Mouse (Mus musculus): ENCODE data around the gene Tmem50b. TPM values are rescaled to one million over a fixed set of nuclear protein-coding genes. Genes with fewer than 3 reads are reported as not detected.

The Tmem50b gene
- polyA plus RNA-seq, 1 experiment = 91.1 TPM

GRCm38 (mm10) chr16:91614552-91614951 lies 17.0 kb upstream of the Tmem50b start:
- no peak overlapping the region for H3K4me3 ChIP-seq (ENCODE audit: insufficient read depth, low read length)
- no peaks in the 10 kb centered on the region for H3K4me1 ChIP-seq (ENCODE audit: control insufficient read depth, insufficient read depth, low read length)
- no peak overlapping the region for H3K27ac ChIP-seq (ENCODE audit: insufficient read depth, low read length)
- no peak for TF ChIP-seq POLR2A (IDR thresholded peaks at IDR 0.05; ENCODE audit: extremely low read depth, insufficient read depth, low read length)
- TF ChIP-seq CTCF (IDR thresholded peaks at IDR 0.05; ENCODE audit: extremely low read depth, insufficient read depth, low read length) = no peak

DNA sequence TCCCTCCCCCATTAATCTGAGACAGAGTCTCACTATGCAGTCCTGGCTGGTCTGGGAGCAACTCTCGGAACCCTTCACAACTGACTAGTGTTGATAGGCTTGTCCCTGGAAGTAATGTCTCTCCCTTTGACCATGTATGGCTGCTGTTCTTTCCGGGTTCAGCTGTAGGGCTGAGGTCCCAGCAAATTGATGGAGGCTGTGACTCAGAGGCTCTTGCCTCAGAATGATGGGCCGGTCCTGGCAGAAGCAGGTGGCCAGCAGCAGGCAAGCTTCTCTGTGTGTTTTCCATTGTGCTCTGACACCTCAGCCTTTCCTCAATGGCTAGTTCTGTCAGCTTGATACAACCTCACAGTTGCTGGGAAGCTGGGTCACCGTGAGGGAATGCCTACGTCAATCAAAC lies 14.9 kb upstream of the Tmem50b start:
- TF ChIP-seq CTCF (IDR thresholded peaks at IDR 0.05; ENCODE audit: extremely low read depth, insufficient read depth, low read length) (no peak), POLR2A (IDR thresholded peaks at IDR 0.05; ENCODE audit: extremely low read depth, insufficient read depth, low read length) (no peak)
- Histone ChIP-seq H3K27ac (ENCODE audit: insufficient read depth, low read length) (no peak overlapping the region), H3K4me1 (ENCODE audit: control insufficient read depth, insufficient read depth, low read length) (no peaks in the 10 kb centered on the region), H3K4me3 (ENCODE audit: insufficient read depth, low read length) (no peak overlapping the region)

DNA sequence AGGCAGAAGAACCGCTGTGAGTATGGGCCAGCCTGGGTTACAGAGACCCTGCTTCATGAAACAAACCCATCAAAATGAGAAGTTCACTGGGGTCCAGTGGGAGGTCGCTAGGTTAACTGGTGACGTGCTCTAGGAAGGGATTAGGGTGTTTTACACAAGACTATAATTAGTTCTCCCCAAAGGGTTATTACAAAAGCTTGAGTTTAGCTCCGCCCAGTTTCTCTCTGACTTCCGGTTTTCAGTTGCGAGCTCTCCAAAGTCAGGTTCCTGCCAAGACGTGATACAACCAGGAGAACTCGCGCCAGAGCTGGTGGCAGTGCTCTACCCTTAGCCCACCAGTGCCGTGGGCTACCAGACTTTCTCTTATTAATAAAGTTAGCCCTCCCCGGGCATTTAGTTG lies 13.6 kb upstream of the Tmem50b start:
- TF ChIP-seq POLR2A (IDR thresholded peaks at IDR 0.05; ENCODE audit: extremely low read depth, insufficient read depth, low read length) = no peak
- TF ChIP-seq CTCF (IDR thresholded peaks at IDR 0.05; ENCODE audit: extremely low read depth, insufficient read depth, low read length) = no peak
- no peak overlapping the region for H3K27ac ChIP-seq (ENCODE audit: insufficient read depth, low read length)
- H3K4me3 ChIP-seq (ENCODE audit: insufficient read depth, low read length) = no peak overlapping the region
- no peaks in the 10 kb centered on the region for H3K4me1 ChIP-seq (ENCODE audit: control insufficient read depth, insufficient read depth, low read length)

- TF ChIP-seq POLR2A (IDR thresholded peaks at IDR 0.05; ENCODE audit: extremely low read depth, insufficient read depth, low read length) (no peak), CTCF (IDR thresholded peaks at IDR 0.05; ENCODE audit: extremely low read depth, insufficient read depth, low read length) (no peak)
Observed at GRCm38 (mm10) chr16:91609501-91610245, 12.1 kb upstream of the Tmem50b start.

DNA sequence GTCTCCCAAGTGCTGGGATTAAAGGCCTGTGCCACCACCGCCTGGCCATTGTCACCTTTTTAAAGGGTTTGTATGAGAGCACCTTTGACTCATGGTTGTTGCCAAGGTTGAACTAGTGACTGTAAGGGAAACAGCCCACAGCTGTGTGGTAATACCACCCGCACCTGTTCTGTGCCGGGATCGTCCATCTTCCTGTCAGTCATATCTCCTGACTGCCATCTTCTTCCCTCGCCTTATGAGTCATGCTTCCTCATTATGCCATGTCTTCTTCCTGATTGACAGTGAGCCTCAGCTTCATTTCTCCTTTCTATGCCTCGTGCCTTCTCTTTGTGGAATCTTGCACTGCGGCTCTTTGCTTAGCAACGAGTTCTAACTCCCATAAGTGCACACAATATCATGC lies 9.4 kb upstream of the Tmem50b start:
- TF ChIP-seq CTCF (IDR thresholded peaks at IDR 0.05; ENCODE audit: extremely low read depth, insufficient read depth, low read length) (no peak), POLR2A (IDR thresholded peaks at IDR 0.05; ENCODE audit: extremely low read depth, insufficient read depth, low read length) (no peak)
- Histone ChIP-seq H3K4me1 (ENCODE audit: control insufficient read depth, insufficient read depth, low read length) (no peaks in the 10 kb centered on the region), H3K4me3 (ENCODE audit: insufficient read depth, low read length) (no peak overlapping the region), H3K27ac (ENCODE audit: insufficient read depth, low read length) (no peak overlapping the region)

More at GRCm38 (mm10) chr16:91609501-91610245, 12.1 kb upstream of the Tmem50b start:
- Histone ChIP-seq H3K4me3 (ENCODE audit: insufficient read depth, low read length) (no peak overlapping the region), H3K27ac (ENCODE audit: insufficient read depth, low read length) (no peak overlapping the region), H3K4me1 (ENCODE audit: control insufficient read depth, insufficient read depth, low read length) (no peaks in the 10 kb centered on the region)

GRCm38 (mm10) chr16:91605156-91605555 lies 7.6 kb upstream of the Tmem50b start:
- Histone ChIP-seq H3K4me3 (ENCODE audit: insufficient read depth, low read length) (no peak overlapping the region), H3K27ac (ENCODE audit: insufficient read depth, low read length) (no peak overlapping the region), H3K4me1 (ENCODE audit: control insufficient read depth, insufficient read depth, low read length) (no peaks in the 10 kb centered on the region)
- TF ChIP-seq POLR2A (IDR thresholded peaks at IDR 0.05; ENCODE audit: extremely low read depth, insufficient read depth, low read length) = no peak
- no peak for TF ChIP-seq CTCF (IDR thresholded peaks at IDR 0.05; ENCODE audit: extremely low read depth, insufficient read depth, low read length)

- Histone ChIP-seq H3K4me3 (ENCODE audit: insufficient read depth, low read length) (no peak overlapping the region), H3K4me1 (ENCODE audit: control insufficient read depth, insufficient read depth, low read length) (no peaks in the 10 kb centered on the region), H3K27ac (ENCODE audit: insufficient read depth, low read length) (no peak overlapping the region)
- TF ChIP-seq CTCF (IDR thresholded peaks at IDR 0.05; ENCODE audit: extremely low read depth, insufficient read depth, low read length) = no peak
- TF ChIP-seq POLR2A (IDR thresholded peaks at IDR 0.05; ENCODE audit: extremely low read depth, insufficient read depth, low read length) = no peak
Observed at GRCm38 (mm10) chr16:91601693-91602092, 4.1 kb upstream of the Tmem50b start.

DNA sequence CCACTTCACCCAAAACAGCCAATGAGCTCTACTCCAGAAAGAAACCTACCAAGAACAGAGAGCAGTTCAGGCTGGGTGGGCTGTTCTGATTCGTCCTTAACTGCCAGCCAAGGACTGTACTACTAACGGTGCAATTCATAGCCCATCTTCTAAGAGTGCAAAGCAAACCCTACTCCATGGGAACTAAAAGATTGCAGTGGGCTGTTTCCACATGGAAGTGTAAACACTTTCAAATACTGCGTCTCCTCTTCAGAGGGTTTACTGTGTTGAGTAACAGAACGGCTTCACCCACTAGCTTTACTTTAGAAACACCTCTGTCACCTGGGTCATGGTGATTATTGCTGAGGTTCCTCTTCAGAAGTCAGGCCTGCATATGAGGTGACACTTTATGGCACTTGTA lies 3.5 kb upstream of the Tmem50b start:
- no peak overlapping the region for H3K4me3 ChIP-seq (ENCODE audit: insufficient read depth, low read length)
- no peak overlapping the region for H3K27ac ChIP-seq (ENCODE audit: insufficient read depth, low read length)
- TF ChIP-seq POLR2A (IDR thresholded peaks at IDR 0.05; ENCODE audit: extremely low read depth, insufficient read depth, low read length) (no peak), CTCF (IDR thresholded peaks at IDR 0.05; ENCODE audit: extremely low read depth, insufficient read depth, low read length) (no peak)
- no peaks in the 10 kb centered on the region for H3K4me1 ChIP-seq (ENCODE audit: control insufficient read depth, insufficient read depth, low read length)

DNA sequence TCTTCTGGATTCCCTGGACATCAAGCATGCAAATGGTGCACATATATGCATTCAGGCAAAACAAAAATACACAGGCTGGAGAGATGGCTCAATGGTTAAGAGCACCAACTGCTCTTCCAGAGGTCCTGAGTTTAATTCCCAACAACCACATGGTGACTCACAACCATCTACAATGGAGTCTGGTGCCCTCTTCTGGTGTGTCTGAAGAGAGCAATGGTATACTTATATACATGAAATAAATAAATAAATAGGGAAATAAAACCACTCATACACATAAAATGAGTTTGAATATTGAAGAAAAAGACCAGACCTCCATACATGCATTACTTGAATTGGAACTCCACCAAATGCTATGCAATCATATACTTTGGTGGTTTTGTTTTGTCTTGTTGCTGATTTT lies 1.6 kb upstream of the Tmem50b start:
- H3K27ac ChIP-seq (ENCODE audit: insufficient read depth, low read length) = no peak overlapping the region
- TF ChIP-seq CTCF (IDR thresholded peaks at IDR 0.05; ENCODE audit: extremely low read depth, insufficient read depth, low read length) (no peak), POLR2A (IDR thresholded peaks at IDR 0.05; ENCODE audit: extremely low read depth, insufficient read depth, low read length) (no peak)
- no peaks in the 10 kb centered on the region; the same call in 1 of the 2 replicates for H3K4me1 ChIP-seq (ENCODE audit: control insufficient read depth, insufficient read depth, low read length)
- H3K4me3 ChIP-seq (ENCODE audit: insufficient read depth, low read length) = no peak overlapping the region
